Mouse (Mus musculus) stomach, postnatal 0 days (tissue): ENCODE data around the gene Gfpt1. TPM values are rescaled to one million over a fixed set of nuclear protein-coding genes. Genes with fewer than 3 reads are reported as not detected.
"Not testable (repeated sequence)": the region's sequence is repeated elsewhere in the genome, so short reads cannot be mapped to it uniquely, and the experiment has no call there.

Source experiments
- ATAC-seq: fragments of 200-750 bp; cut with Nextera tagmentation; 2 replicates; pipeline ENCODE4 v1.8.0; 2017; ENCODE audit not compliant: low FRiP score, low TSS enrichment
- DNase-seq: peaks from one replicate; pipeline ENCODE4 v3.0.0-alpha.2; 2016; ENCODE audit warnings: low spot score
- H3K27ac ChIP-seq: fragments of 300-500 bp; sonication (generic); replicated peaks from 2 replicates; pipeline ENCODE4 v1.5.1; 2014; ENCODE audit warnings: mild to moderate bottlenecking, control low read depth
- H3K27me3 ChIP-seq: fragments of 300-500 bp; sonication (generic); 2 replicates; pipeline ENCODE4 v1.6.1; 2014; ENCODE audit warnings: low read length; ENCODE audit not compliant: control insufficient read depth, insufficient read depth
- H3K36me3 ChIP-seq: fragments of 300-500 bp; sonication (generic); 2 replicates; pipeline ENCODE4 v1.6.1; 2014; ENCODE audit warnings: low read length, mixed read lengths; ENCODE audit not compliant: control insufficient read depth, insufficient read depth
- H3K4me1 ChIP-seq: fragments of 300-500 bp; sonication (generic); replicated peaks from 2 replicates; pipeline ENCODE4 v1.6.1; 2014; ENCODE audit warnings: antibody characterized with exemption; ENCODE audit not compliant: control insufficient read depth, insufficient read depth
- H3K4me2 ChIP-seq: fragments of 300-500 bp; sonication (generic); replicated peaks from 2 replicates; pipeline ENCODE4 v1.6.1; 2014; ENCODE audit warnings: low read depth, mild to moderate bottlenecking, control low read depth, moderate library complexity
- H3K4me3 ChIP-seq: fragments of 300-500 bp; sonication (generic); 2 replicates; pipeline ENCODE4 v1.5.1; 2014; ENCODE audit warnings: low read depth, low read length, control low read depth
- H3K9ac ChIP-seq: fragments of 300-500 bp; sonication (generic); 2 replicates; pipeline ENCODE4 v1.6.1; 2014; ENCODE audit warnings: mild to moderate bottlenecking, low read length, control low read depth, mixed read lengths
- H3K9me3 ChIP-seq: fragments of 300-500 bp; sonication (generic); 2 replicates; pipeline ENCODE4 v1.6.1; 2016; ENCODE audit warnings: low read length; ENCODE audit not compliant: control insufficient read depth
- CTCF ChIP-seq: IDR thresholded peaks from 2 replicates; pipeline ENCODE4 v1.5.1; 2016; ENCODE audit warnings: antibody characterized with exemption, low read depth, mild to moderate bottlenecking, moderate library complexity
- EP300 ChIP-seq: optimal IDR thresholded peaks from 2 replicates; pipeline ENCODE3; 2016; ENCODE audit warnings: antibody characterized with exemption
- WGBS: fragments of 180-500 bp; shearing (Covaris S2); extraction: QIAGEN DNeasy Blood & Tissue Kit; methylation state at CpG from one replicate; pipeline ENCODE4 v1.1.7; 2014; 5-methylcytosine and 5-hydroxymethylcytosine counted together
- polyA plus RNA-seq: library from polyadenylated mRNA; unstranded; fragments of >200 nt; fragmentation: Nextera tagmentation; extraction: Ambion mirVana; gene quantifications from 2 replicates; pipeline ENCODE4 v1.2.1, GENCODE M21; 2015

The Gfpt1 gene
- polyA plus RNA-seq, 1 experiment from 2014 or later: 17.4 TPM

- TF ChIP-seq CTCF (no peak), EP300 (no peak)
- no peak for DNase-seq
- H3K27me3 ChIP-seq: no peaks in the 10 kb centered on the region
- H3K9ac ChIP-seq: peak overlapping the region; percentile 92
- 0 out of 2 replicates have a peak, but pooled peaks have one; percentile 1 for ATAC-seq
- peak overlapping the region; percentile 77 for H3K4me2 ChIP-seq
- H3K4me1 ChIP-seq: 0 out of 2 replicates have a peak, but pooled peaks cover 2% of the 10 kb centered on the region
- no peaks in the 10 kb centered on the region for H3K9me3 ChIP-seq
- under 1% methylated on average over 9 of the region's 9 CpGs for WGBS
- H3K27ac ChIP-seq: peak overlapping the region; percentile 99
- H3K36me3 ChIP-seq: 0 out of 2 replicates have a peak, but pooled peaks cover 1% of the 10 kb centered on the region
- peak overlapping the region; percentile 86 for H3K4me3 ChIP-seq
Observed at GRCm38 (mm10) chr6:87043131-87043516, 478 bp downstream of the Gfpt1 start.

GRCm38 (mm10) chr6:87044895-87045294 is 2.2 kb downstream of the Gfpt1 start:
- TF ChIP-seq CTCF (no peak), EP300 (no peak)
- Histone ChIP-seq H3K9ac (no peak overlapping the region), H3K36me3 (0 out of 2 replicates have a peak, but pooled peaks cover 2% of the 10 kb centered on the region), H3K4me1 (0 out of 2 replicates have a peak, but pooled peaks cover 2% of the 10 kb centered on the region), H3K27ac (no peak overlapping the region), H3K4me2 (no peak overlapping the region), H3K4me3 (no peak overlapping the region), H3K9me3 (no peaks in the 10 kb centered on the region), H3K27me3 (no peaks in the 10 kb centered on the region)
- DNase-seq (peak; percentile 30), ATAC-seq (peak; percentile 28; the same call in 1 of the 2 replicates)
- WGBS: 54% methylated on average over 2 of the region's 2 CpGs

- Histone ChIP-seq H3K9me3 (no peaks in the 10 kb centered on the region), H3K27ac (no peak overlapping the region), H3K4me2 (no peak overlapping the region), H3K36me3 (0 out of 2 replicates have a peak, but pooled peaks cover 2% of the 10 kb centered on the region), H3K4me3 (no peak overlapping the region), H3K9ac (no peak overlapping the region), H3K27me3 (no peaks in the 10 kb centered on the region), H3K4me1 (0 out of 2 replicates have a peak, but pooled peaks cover 2% of the 10 kb centered on the region)
- DNase-seq (no peak), ATAC-seq (no peak)
- TF ChIP-seq CTCF: no peak
- no peak for TF ChIP-seq EP300
- 70% methylated on average over 3 of the region's 3 CpGs for WGBS
Observed at GRCm38 (mm10) chr6:87045507-87045906, 2.9 kb downstream of the Gfpt1 start.

- not testable (repeated sequence) for DNase-seq
Observed at GRCm38 (mm10) chr6:87048712-87049111, 6.1 kb downstream of the Gfpt1 start.

GRCm38 (mm10) chr6:87051886-87052425 is 9.3 kb downstream of the Gfpt1 start:
- no peak overlapping the region for H3K27ac ChIP-seq
- no peaks in the 10 kb centered on the region for H3K9me3 ChIP-seq
- H3K4me2 ChIP-seq: no peak overlapping the region
- DNase-seq: no peak
- H3K27me3 ChIP-seq: no peaks in the 10 kb centered on the region
- H3K4me1 ChIP-seq: no peaks in the 10 kb centered on the region
- no peak overlapping the region for H3K9ac ChIP-seq
- no peak for ATAC-seq
- 80% methylated on average over 10 of the region's 10 CpGs for WGBS
- peaks cover 23% of the 10 kb centered on the region for H3K36me3 ChIP-seq
- no peak overlapping the region for H3K4me3 ChIP-seq
- TF ChIP-seq CTCF (no peak), EP300 (no peak)

More at GRCm38 (mm10) chr6:87048712-87049111, 6.1 kb downstream of the Gfpt1 start:
- H3K4me2 ChIP-seq, H3K4me1 ChIP-seq, H3K9ac ChIP-seq, H3K27me3 ChIP-seq, ATAC-seq, H3K27ac ChIP-seq, H3K4me3 ChIP-seq, H3K9me3 ChIP-seq: not testable (repeated sequence)
- peaks cover 16% of the 10 kb centered on the region for H3K36me3 ChIP-seq
- 97% methylated on average over 7 of the region's 7 CpGs for WGBS

- H3K4me1 ChIP-seq: no peaks in the 10 kb centered on the region
- no peak overlapping the region for H3K4me3 ChIP-seq
- H3K9ac ChIP-seq: no peak overlapping the region
- no peak for ATAC-seq
- H3K9me3 ChIP-seq: no peaks in the 10 kb centered on the region
- WGBS: 94% methylated on average over 8 of the region's 8 CpGs
- no peak for DNase-seq
- H3K4me2 ChIP-seq: no peak overlapping the region
- H3K27me3 ChIP-seq: no peaks in the 10 kb centered on the region
- no peak overlapping the region for H3K27ac ChIP-seq
- TF ChIP-seq CTCF (no peak), EP300 (no peak)
- H3K36me3 ChIP-seq: peaks cover 28% of the 10 kb centered on the region
Observed at GRCm38 (mm10) chr6:87054193-87054592, 11.5 kb downstream of the Gfpt1 start.
